Mouse (Mus musculus) thymus, postnatal 36 days (tissue): ENCODE results near the gene Psmd5.

ENCODE experiments used
- DNase-seq, 2 experiments: peaks; one replicate each; pipeline ENCODE4 v3.0.0; 2022; ENCODE audit warnings: mixed read lengths in 2 of 2

The Psmd5 gene

GRCm38 (mm10) chr2:34874816-34875345, at the start of gene Psmd5:
Gene Psmd5, minus strand, starts transcription at chr2:34874968.
- DNase-seq: no peak

GRCm38 (mm10) chr2:34922729-34923128, 48.0 kb upstream of the Psmd5 start:
- no peak for DNase-seq

GRCm38 (mm10) chr2:34920144-34920543, 45.4 kb upstream of the Psmd5 start:
- peak; percentile 47 to 76 for DNase-seq

- DNase-seq: peak in 1 of 2 experiments; percentile 43
Measured at GRCm38 (mm10) chr2:34915103-34915502, 40.3 kb upstream of the Psmd5 start.

GRCm38 (mm10) chr2:34914823-34915082, 40.0 kb upstream of the Psmd5 start:
- peak in 1 of 2 experiments; percentile 20 for DNase-seq

- peak; percentile 57 to 68 for DNase-seq
Measured at GRCm38 (mm10) chr2:34914069-34914822, 39.5 kb upstream of the Psmd5 start.

- peak; percentile 75 to 83 for DNase-seq
Measured at GRCm38 (mm10) chr2:34913218-34914068, 38.7 kb upstream of the Psmd5 start, which contains the start of gene Phf19. Gene Phf19, minus strand, starts transcription at chr2:34914026.

- peak; percentile 63 to 80 for DNase-seq
Measured at GRCm38 (mm10) chr2:34912613-34913012, 37.8 kb upstream of the Psmd5 start.

- DNase-seq: no peak
Measured at GRCm38 (mm10) chr2:34911871-34912270, 37.1 kb upstream of the Psmd5 start.

- no peak for DNase-seq
Measured at GRCm38 (mm10) chr2:34909719-34910118, 35.0 kb upstream of the Psmd5 start.

- peak; percentile 36 to 68 for DNase-seq
Measured at GRCm38 (mm10) chr2:34906861-34907604, 32.3 kb upstream of the Psmd5 start.

GRCm38 (mm10) chr2:34906426-34906825, 31.7 kb upstream of the Psmd5 start:
- DNase-seq: no peak

GRCm38 (mm10) chr2:34904849-34905542, 30.2 kb upstream of the Psmd5 start:
- peak; percentile 98 to 99 for DNase-seq

- DNase-seq: no peak
Measured at GRCm38 (mm10) chr2:34903652-34904405, 29.1 kb upstream of the Psmd5 start.

- DNase-seq: no peak
Measured at GRCm38 (mm10) chr2:34903191-34903590, 28.4 kb upstream of the Psmd5 start.

- no peak for DNase-seq
Measured at GRCm38 (mm10) chr2:34902731-34903130, 28.0 kb upstream of the Psmd5 start.

- DNase-seq: no peak
Measured at GRCm38 (mm10) chr2:34901726-34902125, 27.0 kb upstream of the Psmd5 start.

- DNase-seq: no peak
Measured at GRCm38 (mm10) chr2:34900412-34900811, 25.6 kb upstream of the Psmd5 start.

GRCm38 (mm10) chr2:34899682-34900081, 24.9 kb upstream of the Psmd5 start:
- DNase-seq: no peak

GRCm38 (mm10) chr2:34897820-34898219, 23.1 kb upstream of the Psmd5 start:
- DNase-seq: peak; percentile 24 to 37

GRCm38 (mm10) chr2:34896821-34897460, 22.2 kb upstream of the Psmd5 start:
- DNase-seq: no peak
